Mouse (Mus musculus) telencephalon, adult 2 months (tissue): ENCODE measurements at regions not wholly inside any gene's neighbourhood (a gene's known extent, or its start where the extent isn't known, plus 50 kb on each side); places are given as distances from the start of the nearest gene placed in this dataset.

Source experiments
- DNase-seq: peaks from one replicate; pipeline ENCODE4 v3.0.0-alpha.2; 2011; ENCODE audit warnings: low read depth, low spot score

GRCm38 (mm10) chr3:150493433-150494045 lies 944.1 kb upstream of the Adgrl4 start:
- DNase-seq: no peak

GRCm38 (mm10) chr3:150530966-150531365 lies 906.7 kb upstream of the Adgrl4 start:
- DNase-seq: peak; percentile 39

DNA sequence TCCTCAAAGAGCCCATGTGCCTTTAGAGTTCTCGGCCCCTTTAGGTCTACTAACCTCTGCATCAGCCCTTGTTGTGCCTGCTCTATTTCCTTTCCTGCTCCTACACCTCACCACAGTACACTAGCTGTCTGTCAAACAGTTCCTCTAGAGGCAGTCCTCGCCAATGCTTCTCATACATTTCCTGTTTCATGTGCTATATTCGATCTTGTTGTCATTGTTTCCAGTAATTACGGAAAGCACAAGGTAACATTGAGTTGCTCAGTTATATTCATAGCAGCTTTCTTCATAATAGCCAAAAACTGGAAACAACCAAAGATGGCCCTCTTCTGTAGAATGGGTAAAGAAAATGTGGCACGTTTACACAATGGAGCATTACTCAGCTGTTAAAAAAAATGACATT lies 894.6 kb upstream of the Adgrl4 start:
- DNase-seq: no peak

- DNase-seq: no peak
These were observed 849.2 kb upstream of the Adgrl4 start for GRCm38 (mm10) chr3:150588474-150588873.

DNA sequence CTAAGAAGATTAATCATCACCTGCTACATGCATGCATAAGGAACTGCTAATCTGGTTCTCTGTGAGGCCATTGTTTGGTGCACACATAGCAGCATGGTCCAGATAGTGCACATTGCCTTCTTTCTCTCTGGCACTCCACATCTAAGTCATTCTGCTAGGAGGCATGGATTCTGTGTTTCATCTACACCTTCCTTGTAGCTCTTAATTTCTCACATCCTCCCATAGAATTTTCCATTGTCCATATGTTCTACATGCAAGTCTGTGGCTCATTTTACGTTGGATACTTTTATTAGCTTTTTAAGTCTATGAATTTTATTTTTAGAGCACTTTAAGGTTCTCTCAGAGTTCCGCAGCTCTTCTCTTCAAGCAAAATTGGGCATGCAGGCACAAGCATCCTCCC lies 846.7 kb upstream of the Adgrl4 start:
- DNase-seq: no peak

DNA sequence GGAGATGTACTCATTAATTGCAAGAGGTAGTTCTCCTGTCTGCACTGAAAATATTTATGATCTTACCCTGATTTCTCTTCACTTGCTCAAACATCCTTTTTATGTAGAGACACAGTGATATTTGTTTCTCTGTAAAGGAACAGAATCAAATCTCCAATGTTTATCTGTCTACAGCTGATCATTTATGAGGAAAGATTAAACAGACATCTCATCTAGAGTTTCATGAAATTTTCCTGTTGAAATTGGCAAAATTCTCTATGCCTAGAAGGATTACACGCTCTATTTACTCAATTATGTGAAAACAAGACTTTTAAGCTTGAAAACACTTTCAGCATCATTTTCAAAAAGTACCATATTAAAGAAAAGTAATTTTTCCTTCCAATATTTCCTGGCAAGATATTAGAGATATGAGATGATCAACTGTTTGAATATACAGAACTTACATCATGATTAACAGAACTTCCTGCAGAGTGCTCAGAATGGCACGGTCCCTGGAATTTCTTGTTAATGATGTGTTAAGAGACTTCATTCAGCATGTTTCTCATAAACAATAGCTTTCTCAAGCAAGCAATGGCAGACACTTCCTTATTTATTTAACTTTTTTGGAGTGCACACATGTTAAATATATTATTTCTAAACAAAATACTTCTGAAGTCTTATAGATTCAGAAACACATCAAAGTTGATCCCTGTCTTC lies 834.1 kb upstream of the Adgrl4 start:
- DNase-seq: no peak

DNA sequence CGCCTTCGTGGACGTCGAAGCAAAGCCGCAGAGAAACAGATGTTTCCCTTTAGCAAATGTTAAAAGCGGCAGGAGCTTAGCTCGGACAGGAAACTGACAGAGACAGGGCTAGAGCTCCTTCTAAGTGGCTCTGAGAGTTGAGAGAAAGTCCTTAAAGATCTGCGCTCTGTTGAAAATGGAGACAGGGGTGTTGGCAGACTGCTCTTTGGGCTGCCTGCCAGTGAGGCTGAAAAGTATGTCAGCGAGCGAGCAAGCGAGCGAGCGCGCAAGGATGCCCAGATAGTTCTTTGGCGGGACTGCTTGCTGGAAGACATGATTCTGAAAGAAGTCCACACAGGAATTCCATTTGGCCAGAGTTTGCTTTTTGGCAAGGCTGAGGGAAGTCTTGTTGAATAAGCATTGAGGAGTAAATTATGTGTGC lies 827.0 kb upstream of the Adgrl4 start:
- peak; percentile 21 for DNase-seq

- DNase-seq: no peak
These were observed 800.1 kb upstream of the Adgrl4 start for GRCm38 (mm10) chr3:150637544-150637943.

DNA sequence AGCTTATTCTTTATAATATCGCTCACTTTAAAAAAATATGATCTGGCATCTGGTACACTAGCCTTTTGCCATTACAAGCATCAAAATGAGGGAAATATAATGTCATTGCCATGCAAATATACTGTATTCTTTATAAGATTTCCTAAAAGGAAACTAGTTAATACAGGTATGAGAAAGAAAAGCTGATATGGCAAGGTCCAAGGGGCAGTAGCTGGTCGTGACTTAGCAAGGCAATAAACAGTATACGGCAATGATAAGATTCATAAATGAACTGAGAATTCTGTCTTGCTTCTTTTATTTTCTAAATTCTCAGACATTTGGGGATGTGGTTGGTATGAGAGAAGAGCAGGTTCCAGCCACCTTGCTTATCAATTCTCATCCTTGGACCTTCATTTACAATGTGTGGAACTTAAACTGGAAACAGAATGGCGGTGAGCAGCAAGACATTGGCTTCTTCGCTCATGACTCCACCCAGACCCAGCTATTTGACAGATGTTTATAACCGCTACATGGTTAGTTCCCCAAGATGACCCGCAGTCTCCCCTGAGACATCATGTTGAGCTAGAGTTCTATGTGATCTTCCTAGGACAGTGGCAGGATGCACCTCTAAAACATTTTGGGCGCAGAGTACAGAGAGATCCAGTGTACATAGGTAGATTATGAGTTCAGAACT lies 797.5 kb upstream of the Adgrl4 start:
- DNase-seq: no peak

DNA sequence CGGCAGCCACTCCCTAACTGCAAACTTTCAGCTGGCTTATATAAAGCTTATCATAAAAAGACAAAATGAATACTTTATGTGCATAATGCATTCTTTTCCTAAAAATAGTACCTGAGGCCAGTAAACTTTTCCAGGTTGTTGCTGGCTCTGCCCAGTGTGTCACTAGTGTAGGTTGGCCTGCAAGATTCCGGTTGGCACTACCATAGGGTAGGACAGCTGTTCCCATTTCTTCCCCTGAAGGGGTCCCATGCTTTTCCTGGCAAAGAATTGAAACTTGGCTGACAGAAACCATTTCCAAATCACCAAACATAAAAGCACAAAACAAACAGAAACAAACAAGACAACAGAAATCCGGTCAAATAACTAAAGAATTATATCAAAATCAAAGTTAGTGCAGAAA lies 789.6 kb upstream of the Adgrl4 start:
- no peak for DNase-seq

GRCm38 (mm10) chr3:150649783-150650565 lies 787.7 kb upstream of the Adgrl4 start:
- DNase-seq: no peak

- DNase-seq: no peak
These were observed 741.9 kb upstream of the Adgrl4 start for GRCm38 (mm10) chr3:150695751-150696150.

DNA sequence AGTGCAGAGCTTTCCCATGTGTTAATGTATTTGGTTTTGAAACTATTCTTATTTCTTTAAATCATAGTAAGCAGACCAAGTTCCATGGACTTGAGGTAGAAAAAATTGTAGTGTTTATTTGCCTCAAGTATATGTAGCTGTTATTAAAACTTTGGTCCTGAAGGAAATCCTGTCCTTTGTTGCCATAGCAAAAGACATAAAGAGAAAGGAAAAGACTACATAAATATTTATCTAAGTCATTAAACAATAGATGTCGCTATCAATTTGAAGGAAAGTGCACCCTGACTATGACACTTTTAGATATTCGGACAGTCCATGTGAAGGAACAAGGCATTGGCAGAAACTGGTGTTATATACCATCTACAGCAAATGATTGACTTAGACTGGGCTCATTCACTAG lies 737.7 kb upstream of the Adgrl4 start:
- no peak for DNase-seq
